Mouse (Mus musculus) lung, postnatal 36 days (tissue): ENCODE results near the gene Rasl11a.
"Not testable (repeated sequence)": the region's sequence is repeated elsewhere in the genome, so short reads cannot be mapped to it uniquely, and the experiment has no call there.

Experiments
- DNase-seq: peaks from one replicate; pipeline ENCODE4 v3.0.0; 2022; ENCODE audit warnings: mixed read lengths

The Rasl11a gene

GRCm38 (mm10) chr5:146844301-146844941 is 450 bp upstream of the Rasl11a start:
- DNase-seq = no peak

DNA sequence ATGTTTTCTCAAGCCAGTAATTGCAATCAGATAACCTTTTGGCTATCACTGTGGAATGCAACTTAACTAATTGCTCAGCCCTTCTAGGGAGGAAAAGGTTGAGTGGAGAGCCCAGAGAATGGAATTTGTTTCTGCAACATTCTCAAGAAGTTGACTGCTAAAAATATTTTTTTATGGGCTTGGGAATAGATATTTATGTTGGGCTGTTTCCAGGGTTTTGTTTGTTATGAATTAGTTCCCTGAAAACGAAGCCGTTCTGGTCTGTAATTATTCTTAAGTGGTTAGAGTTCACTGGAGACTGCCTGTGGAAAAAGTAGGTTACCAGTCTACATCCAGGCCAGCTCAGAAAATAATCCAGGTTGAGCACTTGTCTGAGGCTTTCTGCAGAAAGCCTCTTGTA is 1.6 kb downstream of the Rasl11a start:
- DNase-seq = peak; percentile 41

- DNase-seq = peak; percentile 63
These were observed 4.2 kb downstream of the Rasl11a start for GRCm38 (mm10) chr5:146848936-146849582.

DNA sequence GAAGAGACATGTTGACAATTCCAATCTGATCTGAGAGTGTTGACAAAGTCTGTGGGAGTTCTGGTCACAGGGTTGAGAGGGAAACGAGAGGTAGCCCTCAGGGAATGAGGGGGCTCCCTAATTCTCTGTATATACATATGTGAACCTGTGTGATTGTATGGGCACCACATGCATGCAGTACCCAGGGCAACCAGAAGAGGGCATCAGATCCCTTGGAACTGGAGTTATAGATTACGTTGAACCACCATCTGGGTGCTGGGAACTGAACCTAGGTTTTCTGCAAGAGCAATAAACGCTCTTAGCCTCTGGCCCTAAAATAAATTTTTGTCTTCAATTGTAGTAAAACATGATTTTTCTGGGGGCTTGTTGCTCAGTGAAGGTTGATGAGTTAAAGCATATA is 11.2 kb downstream of the Rasl11a start:
- DNase-seq = no peak

DNA sequence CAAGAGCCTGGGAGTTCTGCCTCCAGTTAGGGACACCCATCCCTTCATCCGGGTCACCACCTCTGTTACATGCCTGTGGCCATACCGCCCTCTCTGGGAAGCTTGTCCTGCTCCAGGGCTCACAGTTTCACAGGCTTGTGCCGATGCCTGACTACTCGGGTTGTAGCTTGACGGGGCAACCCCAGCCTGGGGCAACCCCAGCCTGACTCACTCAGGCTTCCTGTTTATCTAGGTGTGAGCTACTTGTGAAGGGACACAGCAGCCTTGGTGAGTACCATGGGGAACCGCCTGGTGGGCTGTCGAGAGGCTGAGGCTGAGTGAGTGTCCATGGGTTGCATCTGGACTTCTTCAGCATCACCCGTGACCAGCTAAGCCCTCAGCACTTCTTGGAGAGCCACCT is 12.7 kb downstream of the Rasl11a start:
- DNase-seq = no peak

GRCm38 (mm10) chr5:146858772-146859171 is 13.9 kb downstream of the Rasl11a start:
- DNase-seq = no peak

DNA sequence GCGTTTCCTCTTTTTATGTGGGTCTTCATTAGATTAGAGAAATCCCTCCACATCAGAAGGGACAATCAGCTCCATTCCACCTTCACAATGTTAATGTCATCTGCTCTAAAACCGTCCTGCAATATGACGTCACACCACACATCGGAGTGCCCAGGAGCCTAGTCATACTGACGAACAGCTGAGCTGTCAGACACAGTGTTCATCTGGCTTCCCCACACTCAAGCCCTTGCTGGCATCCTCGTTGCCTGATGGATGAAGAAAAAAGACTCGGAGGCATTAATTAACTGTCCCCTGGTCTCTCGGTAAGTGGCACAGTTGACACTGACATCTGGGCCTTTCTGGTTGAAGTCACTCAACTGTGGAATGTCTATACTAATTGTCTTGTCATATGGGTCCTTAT is 14.4 kb downstream of the Rasl11a start:
- no peak for DNase-seq

- DNase-seq = no peak
These were observed 15.5 kb downstream of the Rasl11a start for GRCm38 (mm10) chr5:146860222-146860998.

GRCm38 (mm10) chr5:146861588-146861987 is 16.7 kb downstream of the Rasl11a start:
- DNase-seq = peak; percentile 76

DNA sequence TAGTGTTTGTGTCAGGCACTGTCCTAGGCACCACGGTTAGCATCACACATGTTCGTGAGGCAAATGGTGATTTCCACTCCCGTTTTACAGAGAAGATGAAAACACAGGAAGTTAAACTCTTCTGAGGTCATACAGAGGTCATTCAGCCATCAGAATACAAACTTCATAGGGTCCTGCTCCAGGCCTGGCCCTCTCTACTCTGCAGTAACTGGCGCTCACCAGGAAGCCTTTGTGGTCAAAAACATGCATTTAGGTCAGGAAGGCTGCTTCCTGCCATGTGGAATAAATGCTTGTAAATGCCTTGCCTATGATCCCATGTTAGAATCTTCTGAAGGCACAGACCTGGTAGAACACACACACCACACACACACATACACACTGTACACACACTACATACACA is 20.6 kb downstream of the Rasl11a start:
- no peak for DNase-seq

- no peak for DNase-seq
These were observed 21.4 kb downstream of the Rasl11a start for GRCm38 (mm10) chr5:146866277-146866676.

- peak; percentile 62 for DNase-seq
These were observed 22.5 kb downstream of the Rasl11a start for GRCm38 (mm10) chr5:146867246-146867945.

GRCm38 (mm10) chr5:146867946-146868314 is 23.1 kb downstream of the Rasl11a start:
- no peak for DNase-seq

- DNase-seq = no peak
These were observed 28.2 kb downstream of the Rasl11a start for GRCm38 (mm10) chr5:146872981-146873631.

DNA sequence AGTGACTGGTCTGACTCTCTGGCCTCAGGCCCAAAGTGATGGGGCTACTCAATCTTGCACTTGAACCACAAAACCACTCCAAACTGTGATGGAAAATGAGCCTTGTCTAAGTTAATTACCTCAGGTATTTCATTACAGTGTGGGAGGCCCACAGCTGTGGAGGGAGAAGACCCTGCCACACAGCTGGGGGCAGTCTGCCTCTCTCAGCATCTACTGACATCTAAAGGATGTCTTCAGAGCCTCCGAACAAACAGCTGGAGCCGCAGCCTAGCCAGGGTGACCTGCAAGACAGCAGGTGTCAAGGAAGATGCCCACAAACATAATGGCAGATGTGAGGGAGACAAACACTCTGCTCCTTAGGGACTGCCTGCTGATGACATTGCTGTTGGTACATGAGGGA is 31.2 kb downstream of the Rasl11a start:
- no peak for DNase-seq

- not testable (repeated sequence) for DNase-seq
These were observed 33.0 kb downstream of the Rasl11a start for GRCm38 (mm10) chr5:146877882-146878281.

GRCm38 (mm10) chr5:146882261-146882660 is 37.4 kb downstream of the Rasl11a start:
- DNase-seq = no peak

DNA sequence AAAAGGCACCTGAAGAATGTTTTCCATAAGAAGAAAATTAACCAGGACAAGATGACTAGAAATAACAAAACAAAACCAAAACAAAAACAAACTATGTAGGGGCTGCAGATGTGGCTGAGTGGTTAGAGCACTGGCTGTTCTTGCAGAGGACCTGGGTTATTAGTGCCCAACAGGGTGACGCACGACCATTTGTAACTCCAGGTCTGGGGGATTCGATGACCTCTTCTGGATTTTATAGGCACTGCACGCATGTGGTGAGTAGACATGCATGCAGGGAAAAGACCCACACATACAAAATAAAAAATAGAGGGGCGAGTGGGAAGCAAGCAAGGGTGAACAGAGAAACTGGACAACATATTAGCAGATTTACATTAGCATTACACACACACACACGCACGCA is 38.2 kb downstream of the Rasl11a start:
- no peak for DNase-seq

DNA sequence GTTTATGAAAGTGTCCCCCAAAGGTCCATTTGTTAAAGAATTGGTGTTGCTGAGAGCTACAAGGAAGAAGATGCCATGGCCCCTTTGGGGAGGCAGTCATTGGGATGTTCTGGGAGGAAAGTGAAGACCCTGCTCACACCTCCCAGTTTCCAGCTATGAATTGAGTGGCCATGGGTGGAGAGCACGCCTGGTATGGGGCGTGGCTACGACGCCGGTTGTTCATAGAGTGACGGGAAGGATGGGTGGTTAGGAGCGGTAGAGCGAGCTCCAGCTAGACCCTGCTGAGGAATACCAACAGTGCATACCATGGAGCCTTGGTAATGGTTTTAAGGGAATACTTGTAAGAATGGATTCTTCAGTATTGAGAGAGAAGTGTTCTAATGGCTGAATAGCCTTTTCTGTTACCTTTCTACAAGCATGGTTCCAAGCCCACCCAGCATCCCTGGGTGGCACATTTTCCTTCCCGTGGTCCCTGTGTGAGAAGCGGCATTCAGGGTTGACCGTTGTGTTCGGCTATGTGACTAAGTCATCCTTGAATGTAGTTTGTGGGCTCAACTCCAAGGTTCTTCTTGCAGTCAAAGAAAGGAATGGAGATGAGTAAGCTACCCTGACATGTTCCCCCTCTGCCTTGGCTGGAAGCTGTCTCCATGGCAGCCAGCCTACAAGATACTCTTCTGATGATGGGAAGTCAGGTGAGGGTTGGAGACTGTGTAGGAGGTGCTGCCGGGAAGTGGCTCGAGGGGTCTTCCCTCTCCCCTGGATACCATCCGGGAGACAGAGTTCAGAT is 38.8 kb downstream of the Rasl11a start:
- DNase-seq = no peak

GRCm38 (mm10) chr5:146891127-146891526 is 46.3 kb downstream of the Rasl11a start:
- peak; percentile 41 for DNase-seq

DNA sequence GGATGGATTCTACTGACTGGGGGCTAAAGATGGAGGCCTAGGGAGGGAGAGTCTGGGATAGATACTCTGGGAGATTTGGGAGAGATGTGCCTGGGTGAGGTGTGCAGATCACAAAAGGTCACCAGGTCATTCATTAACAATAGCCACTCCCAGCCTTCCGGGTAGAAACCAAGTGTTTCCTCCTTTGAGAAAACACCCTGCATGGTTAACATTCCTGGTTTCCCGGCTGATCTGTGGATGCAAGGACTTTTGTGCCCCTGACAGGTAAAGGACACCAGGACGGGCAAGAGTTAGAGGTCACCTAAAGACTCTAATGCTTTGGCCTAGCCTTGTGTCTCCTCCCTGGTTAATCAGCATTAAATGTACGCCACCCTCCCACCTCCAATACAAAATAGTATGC is 48.0 kb downstream of the Rasl11a start:
- DNase-seq = no peak
